Mouse (Mus musculus): ENCODE results near the gene Bri3bp.
A peak's percentile ranks its signal among the peaks of the same experiment; 100 is the strongest.
"Not testable (repeated sequence)": the region's sequence is repeated elsewhere in the genome, so short reads cannot be mapped to it uniquely, and the experiment has no call there.

The Bri3bp gene

GRCm38 (mm10) chr5:125409348-125410090, 31.8 kb upstream of the Bri3bp start:
- no peak for DNase-seq (ENCODE audit: low spot score)

GRCm38 (mm10) chr5:125411972-125412530, 29.3 kb upstream of the Bri3bp start:
- no peak for DNase-seq (ENCODE audit: low spot score)

GRCm38 (mm10) chr5:125412536-125412935, 28.8 kb upstream of the Bri3bp start:
- not testable (repeated sequence) for DNase-seq (ENCODE audit: low spot score)

GRCm38 (mm10) chr5:125413763-125414162, 27.6 kb upstream of the Bri3bp start:
- DNase-seq (ENCODE audit: low spot score), result no peak

- DNase-seq (ENCODE audit: low spot score), result no peak
These were observed 25.2 kb upstream of the Bri3bp start for GRCm38 (mm10) chr5:125416183-125416582.

GRCm38 (mm10) chr5:125418636-125419035, 22.7 kb upstream of the Bri3bp start:
- no peak for DNase-seq (ENCODE audit: low spot score)

- DNase-seq (ENCODE audit: low spot score), result no peak
These were observed 22.2 kb upstream of the Bri3bp start for GRCm38 (mm10) chr5:125419124-125419523.

- DNase-seq (ENCODE audit: low spot score), result no peak
These were observed 15.6 kb upstream of the Bri3bp start for GRCm38 (mm10) chr5:125425698-125426276.

GRCm38 (mm10) chr5:125426343-125426742, 15.0 kb upstream of the Bri3bp start:
- DNase-seq (ENCODE audit: low spot score), result no peak

GRCm38 (mm10) chr5:125432324-125432723, 9.0 kb upstream of the Bri3bp start:
- DNase-seq (ENCODE audit: low spot score), result not testable (repeated sequence)

GRCm38 (mm10) chr5:125433793-125434337, 7.5 kb upstream of the Bri3bp start, which contains the start of gene Dhx37:
TSS of gene Dhx37 (minus strand) at chr5:125434121.
- peak; percentile 96 for DNase-seq (ENCODE audit: low spot score)

- not testable (repeated sequence) for DNase-seq (ENCODE audit: low spot score)
These were observed 7.0 kb upstream of the Bri3bp start for GRCm38 (mm10) chr5:125434347-125434746.

- no peak for DNase-seq (ENCODE audit: low spot score)
These were observed 660 bp upstream of the Bri3bp start for GRCm38 (mm10) chr5:125440583-125441233.

- DNase-seq (ENCODE audit: low spot score), result no peak
These were observed 998 bp downstream of the Bri3bp start for GRCm38 (mm10) chr5:125442136-125442995.

- no peak for DNase-seq (ENCODE audit: low spot score)
These were observed 2.0 kb downstream of the Bri3bp start for GRCm38 (mm10) chr5:125443335-125443734.

- DNase-seq (ENCODE audit: low spot score), result no peak
These were observed 2.5 kb downstream of the Bri3bp start for GRCm38 (mm10) chr5:125443915-125444314.

- no peak for DNase-seq (ENCODE audit: low spot score)
These were observed 3.2 kb downstream of the Bri3bp start for GRCm38 (mm10) chr5:125444554-125444953.

- no peak for DNase-seq (ENCODE audit: low spot score)
These were observed 5.0 kb downstream of the Bri3bp start for GRCm38 (mm10) chr5:125446344-125446743.

GRCm38 (mm10) chr5:125448026-125448425, 6.7 kb downstream of the Bri3bp start:
- DNase-seq (ENCODE audit: low spot score), result no peak

GRCm38 (mm10) chr5:125448631-125449030, 7.3 kb downstream of the Bri3bp start:
- DNase-seq (ENCODE audit: low spot score), result no peak

- no peak for DNase-seq (ENCODE audit: low spot score)
These were observed 7.9 kb downstream of the Bri3bp start for GRCm38 (mm10) chr5:125449306-125449705.

Data from testis, postnatal 14 days (tissue).